Mouse (Mus musculus): ENCODE data around the gene Eif4e. TPM values are rescaled to one million over a fixed set of nuclear protein-coding genes. Genes with fewer than 3 reads are reported as not detected.

Gene Eif4e
- total RNA-seq, 2 experiments from 2014 or later = 128 to 156 TPM

DNA sequence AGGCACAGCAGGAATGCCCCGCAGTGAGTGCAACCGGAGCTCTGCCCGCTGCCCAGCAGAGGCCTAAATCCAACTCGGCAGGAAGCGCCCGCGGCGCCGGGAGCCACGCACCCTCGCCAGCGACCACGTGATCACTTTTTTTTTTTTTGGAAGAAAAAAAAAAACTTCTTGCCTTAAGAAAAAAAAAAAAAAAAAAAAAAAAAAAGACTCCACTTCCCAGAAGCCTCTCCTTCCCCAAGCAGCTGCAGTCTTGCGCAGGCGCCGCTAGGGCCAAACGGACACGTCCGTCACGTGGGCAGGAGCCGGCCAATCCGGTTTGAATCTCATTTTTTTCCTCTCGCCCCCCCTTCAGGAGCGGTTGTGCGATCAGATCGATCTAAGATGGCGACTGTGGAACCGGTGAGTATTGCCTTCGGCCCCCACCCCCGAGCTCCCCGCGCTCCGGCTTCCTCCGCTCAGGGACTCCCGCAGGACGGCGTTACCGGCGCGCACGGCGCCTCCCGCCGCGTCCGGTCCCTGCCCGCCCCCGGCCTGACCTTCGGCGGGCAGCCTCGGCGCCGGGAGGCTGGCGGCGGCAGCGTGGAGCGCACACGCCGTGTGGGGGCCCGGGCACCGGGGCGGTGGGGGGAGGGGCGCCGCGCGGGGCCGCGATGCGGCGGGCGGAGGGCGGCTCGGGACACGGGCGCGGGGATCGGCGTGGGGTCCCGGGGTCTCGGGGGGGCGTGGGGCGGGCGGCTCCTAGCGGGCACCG is 1.1 kb downstream of the Eif4e start:
- TF ChIP-seq CTCF (IDR thresholded peaks at IDR 0.05) = peak; percentile 22; the same call in 1 of the 2 replicates
- peak overlapping the region; percentile 98 for H3K27ac ChIP-seq
- peak; percentile 98 for DNase-seq
- H3K4me3 ChIP-seq = peak overlapping the region; percentile 95
- intact Hi-C loops (cut with DNase I) = loop anchor here (1.0 to 2.0 kb wide), 2 partner anchors 24 to 38 kb away; partner anchors contain the start of gene Metap1

GRCm38 (mm10) chr3:138527667-138528231 is 1.8 kb downstream of the Eif4e start:
- DNase-seq = peak; percentile 84
- H3K27ac ChIP-seq = peak overlapping the region; percentile 98
- peak overlapping the region; percentile 95 for H3K4me3 ChIP-seq
- TF ChIP-seq CTCF (IDR thresholded peaks at IDR 0.05) = no peak
- intact Hi-C loops (cut with DNase I) = loop anchor here (1.0 to 2.0 kb wide), 2 partner anchors 23 to 38 kb away; partner anchors contain the start of gene Metap1

DNA sequence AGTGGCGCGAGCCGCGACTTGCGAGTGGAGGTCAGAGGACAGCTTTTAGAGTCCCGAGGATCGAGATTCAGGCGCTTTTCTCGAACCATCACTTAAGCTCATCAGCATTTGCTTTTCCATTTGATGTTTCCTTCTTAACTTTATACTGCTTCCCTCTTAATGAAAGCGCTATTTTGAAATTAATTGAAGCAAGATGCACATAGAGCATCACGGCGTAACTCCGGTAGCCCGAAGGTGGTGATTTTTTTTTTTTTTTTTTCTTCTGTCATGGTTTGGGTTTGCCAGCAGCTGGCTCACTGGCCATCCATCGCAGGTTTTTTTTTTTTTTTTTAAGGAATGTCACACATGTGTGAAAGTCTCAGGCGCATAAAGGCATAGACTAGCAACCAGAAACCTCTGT is 2.3 kb downstream of the Eif4e start:
- intact Hi-C loops (cut with DNase I) = no loop called here
- no peak for TF ChIP-seq CTCF (IDR thresholded peaks at IDR 0.05)
- no peak for DNase-seq
- Histone ChIP-seq H3K27ac (peak overlapping the region; percentile 98; the same call in 1 of the 2 replicates), H3K4me3 (peak overlapping the region; percentile 95)

DNA sequence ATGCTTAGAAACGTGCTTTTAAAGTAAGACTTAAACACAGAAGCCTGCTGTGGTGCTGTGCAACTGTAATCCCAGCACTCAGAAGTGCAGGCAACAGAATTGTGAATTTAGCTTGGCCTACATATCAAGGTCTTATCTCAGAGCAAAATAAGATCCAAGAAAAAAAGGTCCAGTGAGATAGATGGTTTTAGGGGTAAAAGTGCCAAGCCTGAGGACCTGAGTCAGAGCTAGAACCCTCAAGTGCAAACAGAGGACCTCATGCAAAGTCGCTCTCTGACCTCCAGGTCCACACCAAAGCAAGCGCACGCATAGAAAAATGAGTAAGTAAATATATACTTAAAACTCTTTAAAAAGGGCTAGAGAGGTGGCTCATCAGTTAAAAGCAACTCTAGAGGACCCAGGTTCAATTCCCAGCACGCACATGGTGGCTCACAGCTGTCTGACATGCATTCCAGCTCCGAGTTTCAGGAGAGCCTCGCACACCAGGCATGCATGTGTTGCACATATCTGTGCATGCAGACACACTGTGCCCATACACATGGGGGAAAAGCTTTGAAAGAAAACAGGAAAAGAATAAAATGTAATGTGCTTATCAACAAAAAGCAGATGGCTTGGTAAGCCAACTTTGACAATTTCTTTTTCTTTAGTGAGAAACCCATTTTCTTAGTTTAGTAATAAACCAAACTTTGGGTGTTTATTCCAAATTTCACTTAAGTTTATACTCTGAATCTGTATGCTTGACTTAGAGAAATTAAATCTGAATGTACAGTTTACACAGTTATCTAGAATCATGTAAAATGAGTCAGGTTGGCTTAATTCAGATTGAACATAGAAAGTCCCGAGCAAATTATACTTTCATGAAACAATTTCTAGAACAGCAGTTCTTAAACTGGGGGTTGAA is 4.8 kb downstream of the Eif4e start:
- no peak overlapping the region for H3K4me3 ChIP-seq
- no peak for DNase-seq
- H3K27ac ChIP-seq = peak overlapping the region; percentile 9; the same call in 1 of the 2 replicates
- no peak for TF ChIP-seq CTCF (IDR thresholded peaks at IDR 0.05)
- intact Hi-C loops (cut with DNase I) = no loop called here

GRCm38 (mm10) chr3:138531479-138532181 is 5.7 kb downstream of the Eif4e start:
- DNase-seq = no peak
- intact Hi-C loops (cut with DNase I) = no loop called here
- H3K27ac ChIP-seq = peak overlapping the region; percentile 9; the same call in 1 of the 2 replicates
- no peak overlapping the region for H3K4me3 ChIP-seq
- TF ChIP-seq CTCF (IDR thresholded peaks at IDR 0.05) = no peak

DNA sequence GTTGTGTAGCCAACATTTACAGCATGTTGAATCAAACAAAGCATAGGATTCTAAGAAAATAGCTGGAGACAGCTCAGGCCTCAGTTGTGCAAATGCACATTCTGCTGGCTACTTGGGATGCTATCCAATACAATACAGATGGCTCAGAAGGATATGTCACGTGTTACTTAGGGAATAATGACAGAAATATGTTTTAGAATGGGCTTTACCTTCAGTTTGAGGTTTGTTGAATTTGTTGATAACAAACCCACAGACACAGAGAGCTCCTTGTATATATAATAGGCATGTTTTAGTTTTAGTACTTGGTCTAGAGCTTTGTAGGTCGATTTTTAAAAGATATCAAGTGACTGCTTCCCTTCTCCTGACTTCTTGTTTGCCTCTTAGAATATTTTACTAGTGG is 6.8 kb downstream of the Eif4e start:
- no peak overlapping the region for H3K4me3 ChIP-seq
- DNase-seq = no peak
- intact Hi-C loops (cut with DNase I) = no loop called here
- no peak for TF ChIP-seq CTCF (IDR thresholded peaks at IDR 0.05)
- H3K27ac ChIP-seq = peak overlapping the region; percentile 0; the same call in 1 of the 2 replicates

DNA sequence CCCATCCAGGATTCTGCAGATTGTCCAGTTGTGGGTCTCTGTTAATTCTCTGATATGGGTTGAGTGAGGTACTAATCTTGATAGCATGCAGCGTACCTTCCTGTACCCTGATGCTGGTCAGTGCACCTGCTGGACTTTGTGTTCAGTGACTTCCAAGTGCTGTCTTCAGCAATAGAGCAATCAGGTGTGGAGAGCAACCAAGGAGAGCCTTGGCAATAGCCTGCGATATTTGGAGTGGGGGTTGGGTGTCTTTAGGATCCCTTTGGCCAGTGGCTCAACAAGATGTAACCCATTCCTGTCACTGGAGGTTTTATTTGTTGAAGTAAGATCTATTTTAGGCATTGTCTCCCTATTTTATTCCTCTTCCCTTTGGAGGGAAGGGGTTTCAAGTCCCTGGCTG is 10.1 kb downstream of the Eif4e start:
- Histone ChIP-seq H3K4me3 (no peak overlapping the region), H3K27ac (0 out of 2 replicates have a peak overlapping the region, but pooled peaks have one; percentile 24)
- no peak for TF ChIP-seq CTCF (IDR thresholded peaks at IDR 0.05)
- DNase-seq = no peak
- intact Hi-C loops (cut with DNase I) = no loop called here

GRCm38 (mm10) chr3:138542621-138543020 is 16.6 kb downstream of the Eif4e start:
- no peak overlapping the region for H3K4me3 ChIP-seq
- DNase-seq = no peak
- intact Hi-C loops (cut with DNase I) = no loop called here
- no peak for TF ChIP-seq CTCF (IDR thresholded peaks at IDR 0.05)
- H3K27ac ChIP-seq = peak overlapping the region; percentile 52

- TF ChIP-seq CTCF (IDR thresholded peaks at IDR 0.05) = no peak
- no peak for DNase-seq
- intact Hi-C loops (cut with DNase I) = no loop called here
- Histone ChIP-seq H3K4me3 (no peak overlapping the region), H3K27ac (no peak overlapping the region; the same call in 1 of the 2 replicates)
Measured at GRCm38 (mm10) chr3:138544117-138544516, 18.1 kb downstream of the Eif4e start.

- intact Hi-C loops (cut with DNase I) = no loop called here
- no peak for DNase-seq
- H3K4me3 ChIP-seq = no peak overlapping the region
- TF ChIP-seq CTCF (IDR thresholded peaks at IDR 0.05) = no peak
- no peak overlapping the region; the same call in 1 of the 2 replicates for H3K27ac ChIP-seq
Measured at GRCm38 (mm10) chr3:138546678-138547077, 20.7 kb downstream of the Eif4e start.

DNA sequence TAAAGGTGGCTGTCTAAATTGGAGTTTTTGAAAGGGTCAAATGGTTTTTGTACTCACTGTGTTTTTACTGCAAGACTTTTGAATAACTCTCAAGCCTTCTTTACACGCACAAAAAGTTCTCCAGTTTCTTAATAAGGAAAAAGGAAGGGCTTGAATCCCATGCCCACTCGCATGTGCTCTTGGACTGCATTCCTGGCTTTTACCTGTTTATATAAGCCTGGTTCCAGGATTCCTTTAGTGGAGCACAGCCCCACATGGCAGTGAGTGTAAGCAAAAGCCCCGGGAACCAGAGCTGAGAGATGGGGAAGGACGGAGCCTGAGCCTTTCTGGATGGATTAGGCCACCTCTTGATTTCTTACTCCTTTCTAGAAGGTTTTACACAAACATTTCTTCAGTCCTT is 23.1 kb downstream of the Eif4e start:
- TF ChIP-seq CTCF (IDR thresholded peaks at IDR 0.05) = no peak
- intact Hi-C loops (cut with DNase I) = no loop called here
- no peak for DNase-seq
- Histone ChIP-seq H3K4me3 (no peak overlapping the region), H3K27ac (peak overlapping the region; percentile 91)
